Mouse (Mus musculus) C2C12 (cell line): ENCODE results near the gene Ttn.

ENCODE experiments used
- CTCF ChIP-seq: IDR thresholded peaks from one replicate; pipeline ENCODE4 v1.5.1; 2011; ENCODE audit not compliant: control insufficient read depth, insufficient read depth, insufficient read length
- FOSL1 ChIP-seq: IDR thresholded peaks from one replicate; pipeline ENCODE4 v1.8.0; 2011; ENCODE audit warnings: mild to moderate bottlenecking, low read length; ENCODE audit not compliant: poor library complexity, insufficient read depth, severe bottlenecking
- USF1 ChIP-seq: IDR thresholded peaks from one replicate; pipeline ENCODE4 v1.6.1; 2011; ENCODE audit warnings: low read depth, mild to moderate bottlenecking, control low read depth, moderate library complexity

- TF ChIP-seq CTCF (no peak), FOSL1 (no peak), USF1 (no peak)
These were observed 54.0 kb downstream of the Ttn start for GRCm38 (mm10) chr2:76928298-76928697.
